Mouse (Mus musculus) E14TG2a.4 (cell line): Measurements from ENCODE around the gene Glipr2.

ENCODE experiments used
- H3K27me3 ChIP-seq: 2 replicates; pipeline ENCODE4 v1.6.1; 2014; ENCODE audit warnings: low read length, control low read depth; ENCODE audit not compliant: insufficient read depth
- H3K36me3 ChIP-seq: 2 replicates; pipeline ENCODE4 v1.6.1; 2014; ENCODE audit warnings: low read length, control low read depth; ENCODE audit not compliant: insufficient read depth
- H3K4me1 ChIP-seq: replicated peaks from 2 replicates; pipeline ENCODE4 v1.6.1; 2014; ENCODE audit warnings: low read depth, low read length, control low read depth
- H3K4me3 ChIP-seq: replicated peaks from 2 replicates; pipeline ENCODE4 v1.5.1; 2014; ENCODE audit warnings: mild to moderate bottlenecking, low read length
- H3K9me3 ChIP-seq: 2 replicates; pipeline ENCODE4 v1.6.1; 2014; ENCODE audit warnings: low read length, control low read depth
- CTCF ChIP-seq: conservative IDR thresholded peaks from 2 replicates; pipeline ENCODE4 v1.5.1; 2014; ENCODE audit warnings: low read length
- NANOG ChIP-seq: IDR thresholded peaks from 2 replicates; pipeline ENCODE4 v1.6.1; 2014; ENCODE audit warnings: borderline replicate concordance, low read length, mixed read lengths
- POU5F1 ChIP-seq: IDR thresholded peaks from 2 replicates; pipeline ENCODE4 v1.6.1; 2014; ENCODE audit warnings: low read length, borderline replicate concordance

Glipr2 gene

GRCm38 (mm10) chr4:44004623-44005409 is 47.6 kb downstream of the Glipr2 start:
- no peaks in the 10 kb centered on the region for H3K27me3 ChIP-seq
- peaks cover 24% of the 10 kb centered on the region for H3K36me3 ChIP-seq
- no peaks in the 10 kb centered on the region for H3K9me3 ChIP-seq
- peak overlapping the region; percentile 75 for H3K4me3 ChIP-seq
- peaks cover 28% of the 10 kb centered on the region for H3K4me1 ChIP-seq
- TF ChIP-seq NANOG (no peak), CTCF (no peak), POU5F1 (no peak)

GRCm38 (mm10) chr4:44010176-44010575 is 53.0 kb downstream of the Glipr2 start:
- Histone ChIP-seq H3K4me1 (peaks cover 47% of the 10 kb centered on the region), H3K9me3 (no peaks in the 10 kb centered on the region)

GRCm38 (mm10) chr4:44010893-44011292 is 53.7 kb downstream of the Glipr2 start:
- TF ChIP-seq POU5F1 (no peak), CTCF (no peak), NANOG (no peak)
- Histone ChIP-seq H3K27me3 (no peaks in the 10 kb centered on the region), H3K36me3 (peaks cover 59% of the 10 kb centered on the region), H3K4me3 (peak overlapping the region; percentile 100), H3K4me1 (peaks cover 46% of the 10 kb centered on the region), H3K9me3 (no peaks in the 10 kb centered on the region)

More at GRCm38 (mm10) chr4:44010176-44010575, 53.0 kb downstream of the Glipr2 start:
- no peak overlapping the region for H3K4me3 ChIP-seq
- H3K27me3 ChIP-seq, result no peaks in the 10 kb centered on the region
- H3K36me3 ChIP-seq, result peaks cover 57% of the 10 kb centered on the region
- TF ChIP-seq CTCF, result no peak
- TF ChIP-seq POU5F1, result no peak
- TF ChIP-seq NANOG, result no peak

- Histone ChIP-seq H3K9me3 (no peaks in the 10 kb centered on the region), H3K36me3 (peaks cover 67% of the 10 kb centered on the region), H3K4me1 (peaks cover 55% of the 10 kb centered on the region), H3K4me3 (peak overlapping the region; percentile 100), H3K27me3 (no peaks in the 10 kb centered on the region)
- no peak for TF ChIP-seq CTCF
- TF ChIP-seq POU5F1, result no peak
- TF ChIP-seq NANOG, result no peak
Observed at GRCm38 (mm10) chr4:44011799-44012198, 54.6 kb downstream of the Glipr2 start.

GRCm38 (mm10) chr4:44012376-44013367 is 55.5 kb downstream of the Glipr2 start:
- Histone ChIP-seq H3K4me1 (peaks cover 64% of the 10 kb centered on the region), H3K27me3 (no peaks in the 10 kb centered on the region), H3K4me3 (peak overlapping the region; percentile 100), H3K36me3 (peaks cover 67% of the 10 kb centered on the region), H3K9me3 (no peaks in the 10 kb centered on the region)
- TF ChIP-seq POU5F1 (no peak), CTCF (no peak), NANOG (no peak)

GRCm38 (mm10) chr4:44013391-44014070 is 56.3 kb downstream of the Glipr2 start:
- Histone ChIP-seq H3K27me3 (no peaks in the 10 kb centered on the region), H3K36me3 (peaks cover 67% of the 10 kb centered on the region), H3K4me3 (peak overlapping the region; percentile 100), H3K9me3 (no peaks in the 10 kb centered on the region), H3K4me1 (peaks cover 72% of the 10 kb centered on the region)
- TF ChIP-seq POU5F1, result no peak
- TF ChIP-seq NANOG, result no peak
- no peak for TF ChIP-seq CTCF

GRCm38 (mm10) chr4:44016071-44016470 is 58.9 kb downstream of the Glipr2 start:
- TF ChIP-seq NANOG (no peak), CTCF (no peak), POU5F1 (no peak)
- no peaks in the 10 kb centered on the region for H3K27me3 ChIP-seq
- peaks cover 62% of the 10 kb centered on the region for H3K4me1 ChIP-seq
- peaks cover 83% of the 10 kb centered on the region for H3K36me3 ChIP-seq
- H3K9me3 ChIP-seq, result no peaks in the 10 kb centered on the region
- no peak overlapping the region for H3K4me3 ChIP-seq

GRCm38 (mm10) chr4:44016791-44017190 is 59.6 kb downstream of the Glipr2 start:
- H3K36me3 ChIP-seq, result peaks cover 86% of the 10 kb centered on the region
- H3K9me3 ChIP-seq, result no peaks in the 10 kb centered on the region
- no peaks in the 10 kb centered on the region for H3K27me3 ChIP-seq
- peaks cover 65% of the 10 kb centered on the region for H3K4me1 ChIP-seq
- TF ChIP-seq CTCF, result no peak
- TF ChIP-seq POU5F1, result no peak
- TF ChIP-seq NANOG, result no peak
- no peak overlapping the region for H3K4me3 ChIP-seq
